Comparison of ENCODE assay signal across 20 mouse cellular contexts in genomic region chr14:50834435-50834834, GRCm38 (mm10). TPM values are rescaled to one million over a fixed set of nuclear protein-coding genes. Genes with fewer than 3 reads are reported as not detected.
DNase-seq lines count a peak whose midpoint lies in the region; ATAC-seq and TF ChIP-seq lines count a peak whose summit lies in the region.
"Had no signal": no experiment of that assay in that cellular context is flagged by ENCODE, and none has a peak within 500 bp of the region (broad histone marks: within the 10 kb centered on the region; RNA-seq: fewer than 3 reads in every experiment).

No protein-coding gene starts in this region.

- DNase-seq in intestine, embryonic 14.5 days (ENCODE audit: low spot score), result no peak
- peak; percentile 33 for DNase-seq in R1 (ENCODE audit: low read depth, low spot score)
- DNase-seq in embryo, embryonic 9.5 days (ENCODE audit: extremely low spot score), result no peak
- DNase-seq in adrenal gland, postnatal 14 days, result no peak
- DNase-seq: kidney, adult 8-10 months; retina, postnatal 1 day had no signal

- 0 out of 2 replicates have a peak overlapping the region, but pooled peaks have one; percentile 4 for H3K4me3 ChIP-seq in intestine, embryonic 14.5 days (ENCODE audit: low read depth, low read length)
- H3K4me3 ChIP-seq in intestine, postnatal 0 days (ENCODE audit: low read depth, low read length), result no peak overlapping the region
- H3K4me3 ChIP-seq in brown adipose tissue, adult 24 weeks (ENCODE audit: insufficient read depth, low read depth, low read length), result no peak overlapping the region
- H3K4me3 ChIP-seq: erythroblast, embryonic 14.5 days; heart, embryonic 15.5 days; hindbrain, embryonic 13.5 days; neural tube, embryonic 13.5 days had no signal

- peak overlapping the region; percentile 4; the same call in 1 of the 2 replicates for H3K27ac ChIP-seq in intestine, embryonic 14.5 days (ENCODE audit: low read depth)
- H3K27ac ChIP-seq in intestine, postnatal 0 days (ENCODE audit: low read depth, low read length), result no peak overlapping the region; the same call in 1 of the 2 replicates
- H3K27ac ChIP-seq in brown adipose tissue, adult 24 weeks (replicated peaks; ENCODE audit: low read depth, low read length), result peak overlapping the region; percentile 9
- H3K27ac ChIP-seq: heart, embryonic 15.5 days; hindbrain, embryonic 13.5 days; neural tube, embryonic 13.5 days had no signal

- no peak for ATAC-seq in intestine, embryonic 14.5 days (replicated peaks; ENCODE audit: low FRiP score, low TSS enrichment, low read depth)
- no peak for ATAC-seq in intestine, postnatal 0 days
- peak; percentile 31 for ATAC-seq in megakaryocyte, adult 5-6 weeks (ENCODE audit: poor library complexity, severe bottlenecking)
- ATAC-seq: CD4-positive, CD25-positive, alpha-beta regulatory T cell, adult 4 months had no signal

- no peak for TF ChIP-seq CTCF in intestine, postnatal 0 days (IDR thresholded peaks at IDR 0.05; ENCODE audit: low read depth)

- H3K36me3 ChIP-seq in intestine, embryonic 14.5 days (ENCODE audit: control insufficient read depth, insufficient read depth, low read length), result no peaks in the 10 kb centered on the region; the same call in 1 of the 2 replicates
- peaks cover 74% of the 10 kb centered on the region for H3K36me3 ChIP-seq in intestine, postnatal 0 days (ENCODE audit: control insufficient read depth, insufficient read depth)
- H3K36me3 ChIP-seq: hindbrain, embryonic 13.5 days; neural tube, embryonic 13.5 days had no signal

- no peaks in the 10 kb centered on the region for H3K27me3 ChIP-seq in intestine, embryonic 14.5 days (replicated peaks; ENCODE audit: control insufficient read depth, insufficient read depth, low read length)
- no peaks in the 10 kb centered on the region for H3K27me3 ChIP-seq in intestine, postnatal 0 days (replicated peaks; ENCODE audit: control insufficient read depth, insufficient read depth, low read length)
- H3K27me3 ChIP-seq: heart, embryonic 15.5 days; hindbrain, embryonic 13.5 days; neural tube, embryonic 13.5 days had no signal

- no peak overlapping the region for H3K9ac ChIP-seq in intestine, embryonic 14.5 days (ENCODE audit: low read length)
- no peak overlapping the region for H3K9ac ChIP-seq in intestine, postnatal 0 days (ENCODE audit: low read depth, low read length)
- H3K9ac ChIP-seq: heart, embryonic 15.5 days; hindbrain, embryonic 13.5 days; neural tube, embryonic 13.5 days had no signal

- H3K9me3 ChIP-seq in intestine, embryonic 14.5 days (ENCODE audit: control insufficient read depth, low read length), result no peaks in the 10 kb centered on the region
- no peaks in the 10 kb centered on the region for H3K9me3 ChIP-seq in intestine, postnatal 0 days (ENCODE audit: control insufficient read depth)
- H3K9me3 ChIP-seq: heart, embryonic 15.5 days; hindbrain, embryonic 13.5 days; neural tube, embryonic 13.5 days had no signal

- no peaks in the 10 kb centered on the region for H3K4me1 ChIP-seq in intestine, embryonic 14.5 days (replicated peaks; ENCODE audit: control insufficient read depth, insufficient read depth, low read length)
- no peaks in the 10 kb centered on the region for H3K4me1 ChIP-seq in intestine, postnatal 0 days (replicated peaks; ENCODE audit: control insufficient read depth, insufficient read depth, low read length)
- H3K4me1 ChIP-seq in brown adipose tissue, adult 24 weeks (ENCODE audit: control insufficient read depth, insufficient read depth, insufficient read length, low read length), result no peaks in the 10 kb centered on the region
- H3K4me1 ChIP-seq: heart, embryonic 15.5 days; hindbrain, embryonic 13.5 days; neural tube, embryonic 13.5 days had no signal

- 47% methylated on average over 2 of the region's 2 CpGs for WGBS in intestine, embryonic 14.5 days
- WGBS in intestine, postnatal 0 days, result 58% methylated on average over 2 of the region's 2 CpGs

- no peak overlapping the region for H3K4me2 ChIP-seq in intestine, embryonic 14.5 days (ENCODE audit: low read length)
- H3K4me2 ChIP-seq in intestine, postnatal 0 days (replicated peaks; ENCODE audit: low read depth), result no peak overlapping the region
- H3K4me2 ChIP-seq: heart, embryonic 15.5 days; hindbrain, embryonic 13.5 days; neural tube, embryonic 13.5 days had no signal

RNA-seq across cellular contexts. Expression of gene Parp2, which starts 26.8 kb away (rescaled TPM):
- 69.6 and 70.8 TPM in 2 replicates for polyA plus RNA-seq in intestine, embryonic 14.5 days (2014; fragmentation: Nextera tagmentation; extraction: Ambion mirVana)
- polyA plus RNA-seq in intestine, postnatal 0 days (2015; fragmentation: Nextera tagmentation; extraction: Ambion mirVana), result 35.4 and 36.7 TPM in 2 replicates
- polyA plus RNA-seq in brown adipose tissue, adult 24 weeks (2012; ENCODE audit: insufficient read depth, insufficient read length, missing spikeins), result 12.6 and 13.2 TPM in 2 replicates
- 59.7 and 62.1 TPM in 2 replicates for total RNA-seq in megakaryocyte, adult 5-6 weeks (2015)
- total RNA-seq in megakaryocyte, adult 5-6 weeks (2017), result 53.6 and 78.7 TPM in 2 replicates
- total RNA-seq in adrenal gland, postnatal 14 days (2021), result 29.2 and 37.8 TPM in 2 replicates

RNA-seq across cellular contexts. Expression of gene Ccnb1ip1, which starts 26.9 kb away (rescaled TPM):
- polyA plus RNA-seq in intestine, embryonic 14.5 days (2014; fragmentation: Nextera tagmentation; extraction: Ambion mirVana), result not detected in 2 replicates
- not detected in 2 replicates for polyA plus RNA-seq in intestine, postnatal 0 days (2015; fragmentation: Nextera tagmentation; extraction: Ambion mirVana)
- not detected in 2 replicates for polyA plus RNA-seq in brown adipose tissue, adult 24 weeks (2012; ENCODE audit: insufficient read depth, insufficient read length, missing spikeins)
- total RNA-seq in megakaryocyte, adult 5-6 weeks (2015), result not detected in 2 replicates
- not detected in 2 replicates for total RNA-seq in megakaryocyte, adult 5-6 weeks (2017)
- total RNA-seq in adrenal gland, postnatal 14 days (2021), result not detected in 2 replicates
- total RNA-seq: common myeloid progenitor, adult 5-6 weeks; layer of hippocampus, adult 18-20 months; left cerebral cortex, postnatal 14 days; midbrain, postnatal 0 days had no signal
- polyA plus RNA-seq: CD4-positive, CD25-positive, alpha-beta regulatory T cell, adult 4 months; heart, embryonic 15.5 days; hindbrain, embryonic 13.5 days; liver, embryonic 16.5 days; midbrain, postnatal 0 days; neural tube, embryonic 13.5 days; thymus, postnatal 0 days had no signal

RNA-seq across cellular contexts. Expression of gene Tep1, which starts 35.9 kb away (rescaled TPM):
- 10.5 and 10.9 TPM in 2 replicates for polyA plus RNA-seq in intestine, embryonic 14.5 days (2014; fragmentation: Nextera tagmentation; extraction: Ambion mirVana)
- 23.7 and 23.8 TPM in 2 replicates for polyA plus RNA-seq in intestine, postnatal 0 days (2015; fragmentation: Nextera tagmentation; extraction: Ambion mirVana)
- 29.1 and 29.6 TPM in 2 replicates for polyA plus RNA-seq in brown adipose tissue, adult 24 weeks (2012; ENCODE audit: insufficient read depth, insufficient read length, missing spikeins)
- total RNA-seq in megakaryocyte, adult 5-6 weeks (2015), result 200 and 215 TPM in 2 replicates
- total RNA-seq in megakaryocyte, adult 5-6 weeks (2017), result 131 and 161 TPM in 2 replicates
- 20.8 and 23.3 TPM in 2 replicates for total RNA-seq in adrenal gland, postnatal 14 days (2021)
- polyA plus RNA-seq: erythroblast, embryonic 14.5 days had no signal

RNA-seq across cellular contexts. Expression of gene Ttc5, which starts 49.1 kb away (rescaled TPM):
- polyA plus RNA-seq in intestine, embryonic 14.5 days (2014; fragmentation: Nextera tagmentation; extraction: Ambion mirVana), result 67.0 and 80.7 TPM in 2 replicates
- polyA plus RNA-seq in intestine, postnatal 0 days (2015; fragmentation: Nextera tagmentation; extraction: Ambion mirVana), result 30.5 and 31.0 TPM in 2 replicates
- polyA plus RNA-seq in brown adipose tissue, adult 24 weeks (2012; ENCODE audit: insufficient read depth, insufficient read length, missing spikeins), result 11.1 and 15.2 TPM in 2 replicates
- total RNA-seq in megakaryocyte, adult 5-6 weeks (2015), result 21.2 and 23.1 TPM in 2 replicates
- 35.4 and 39.4 TPM in 2 replicates for total RNA-seq in megakaryocyte, adult 5-6 weeks (2017)
- 33.6 and 40.3 TPM in 2 replicates for total RNA-seq in adrenal gland, postnatal 14 days (2021)
